Mouse (Mus musculus) neutrophil, adult 5-6 weeks (primary cell): ENCODE measurements around the gene OR5BS1P. TPM values are rescaled to one million over a fixed set of nuclear protein-coding genes. Genes with fewer than 3 reads are reported as not detected.
"Not testable (repeated sequence)": the region's sequence is repeated elsewhere in the genome, so short reads cannot be mapped to it uniquely, and the experiment has no call there.

Source experiments
- ATAC-seq: fragments of 151-379, 151-347 bp; 2 replicates; pipeline ENCODE4 v1.8.0; 2017; ENCODE audit warnings: mild to moderate bottlenecking, moderate TSS enrichment; ENCODE audit not compliant: insufficient number of reproducible peaks, poor library complexity, low FRiP score, severe bottlenecking; ENCODE audit errors: extremely low read depth
- total RNA-seq: library from RNA; stranded (forward); fragments of 200-1000 nt; gene quantifications from 2 replicates; pipeline ENCODE4 v1.2.3, GENCODE M21; 2017

Gene OR5BS1P
- total RNA-seq, result not detected in 2 replicates

- ATAC-seq, result no peak
Observed at GRCm38 (mm10) chr15:98469596-98469995, at the start of gene OR5BS1P. Gene OR5BS1P, plus strand, starts transcription at chr15:98469896.

GRCm38 (mm10) chr15:98420897-98421296, 48.8 kb upstream of the OR5BS1P start:
- no peak for ATAC-seq

GRCm38 (mm10) chr15:98424326-98424725, 45.4 kb upstream of the OR5BS1P start:
- ATAC-seq, result no peak

GRCm38 (mm10) chr15:98424753-98425152, 44.9 kb upstream of the OR5BS1P start:
- no peak for ATAC-seq

- ATAC-seq, result no peak
Observed at GRCm38 (mm10) chr15:98425188-98425587, 44.5 kb upstream of the OR5BS1P start.

- ATAC-seq, result not testable (repeated sequence)
Observed at GRCm38 (mm10) chr15:98430925-98431324, 38.8 kb upstream of the OR5BS1P start, which contains the start of gene Olfr282. Gene Olfr282, plus strand, starts transcription at chr15:98431225.

- no peak for ATAC-seq
Observed at GRCm38 (mm10) chr15:98444561-98444960, 25.1 kb upstream of the OR5BS1P start.

GRCm38 (mm10) chr15:98448521-98448920, 21.2 kb upstream of the OR5BS1P start:
- ATAC-seq, result no peak

GRCm38 (mm10) chr15:98452288-98452687, 17.4 kb upstream of the OR5BS1P start, which contains the start of gene Olfr281:
Gene Olfr281, plus strand, starts transcription at chr15:98452588.
- no peak for ATAC-seq

- no peak for ATAC-seq
Observed at GRCm38 (mm10) chr15:98471539-98471938, 1.8 kb downstream of the OR5BS1P start.

GRCm38 (mm10) chr15:98474958-98475357, 5.3 kb downstream of the OR5BS1P start:
- ATAC-seq, result no peak

- peak; percentile 53 for ATAC-seq
Observed at GRCm38 (mm10) chr15:98475382-98475781, 5.7 kb downstream of the OR5BS1P start.

- ATAC-seq, result no peak
Observed at GRCm38 (mm10) chr15:98476281-98476680, 6.6 kb downstream of the OR5BS1P start.

- no peak for ATAC-seq
Observed at GRCm38 (mm10) chr15:98479568-98480102, 9.9 kb downstream of the OR5BS1P start.

GRCm38 (mm10) chr15:98482701-98483100, 13.0 kb downstream of the OR5BS1P start, which contains the start of gene Lalba:
Gene Lalba, minus strand, starts transcription at chr15:98482721.
- ATAC-seq, result no peak

GRCm38 (mm10) chr15:98483907-98484886, 14.5 kb downstream of the OR5BS1P start:
- ATAC-seq, result peak; percentile 85

- no peak for ATAC-seq
Observed at GRCm38 (mm10) chr15:98486433-98487021, 16.8 kb downstream of the OR5BS1P start.

- no peak for ATAC-seq
Observed at GRCm38 (mm10) chr15:98491332-98491731, 21.6 kb downstream of the OR5BS1P start.

GRCm38 (mm10) chr15:98492102-98492501, 22.4 kb downstream of the OR5BS1P start, which contains the start of gene Olfr279:
Gene Olfr279, plus strand, starts transcription at chr15:98492402.
- ATAC-seq, result no peak
